Mouse (Mus musculus) MEL (cell line): ENCODE measurements around the gene Gm17606. TPM values are rescaled to one million over a fixed set of nuclear protein-coding genes. Genes with fewer than 3 reads are reported as not detected.

Source experiments
- DNase-seq: peaks from one replicate; pipeline ENCODE4 v3.0.0; 2011; ENCODE audit warnings: low read depth, low spot score
- H3K27ac ChIP-seq: 2 replicates; pipeline ENCODE4 v1.5.1; 2012; ENCODE audit warnings: low read depth, mild to moderate bottlenecking, control low read depth, low read length, moderate library complexity; ENCODE audit not compliant: control insufficient read depth
- H3K27me3 ChIP-seq, 2 experiments: fragments of 150-350 bp in 1 of 2; sonication (generic) in 1 of 2; 2 replicates each; pipeline ENCODE4 v1.6.1; 2012; ENCODE audit warnings: low read length in 2 of 2, mild to moderate bottlenecking in 2 of 2, improper control_type of control experiment in 1 of 2, moderate library complexity in 1 of 2; ENCODE audit not compliant: insufficient read depth in 2 of 2, control insufficient read depth in 1 of 2
- H3K36me3 ChIP-seq, 2 experiments: 2 replicates each; pipeline ENCODE4 v1.6.1; 2012 to 2014; ENCODE audit warnings: low read length in 2 of 2, improper control_type of control experiment in 1 of 2, inconsistent platforms in 1 of 2, mild to moderate bottlenecking in 1 of 2; ENCODE audit not compliant: insufficient read depth in 2 of 2, control insufficient read depth in 1 of 2
- H3K4me1 ChIP-seq, 2 experiments: fragments of 150-350 bp in 1 of 2; sonication (generic) in 1 of 2; 2 replicates each; pipeline ENCODE4 v1.6.1; 2012; ENCODE audit warnings: low read length in 2 of 2, improper control_type of control experiment in 1 of 2, mild to moderate bottlenecking in 1 of 2; ENCODE audit not compliant: insufficient read depth in 2 of 2, control insufficient read depth in 1 of 2
- H3K4me3 ChIP-seq, 2 experiments: fragments of 150-350 bp in 1 of 2; sonication (generic) in 1 of 2; 2 replicates each; pipeline ENCODE4 v1.5.1; 2012; ENCODE audit warnings: low read depth in 2 of 2, low read length in 2 of 2, mild to moderate bottlenecking in 2 of 2, moderate library complexity in 2 of 2, control low read depth in 1 of 2, improper control_type of control experiment in 1 of 2; ENCODE audit not compliant: control insufficient read depth in 1 of 2, insufficient read depth in 1 of 2
- H3K79me2 ChIP-seq: 2 replicates; pipeline ENCODE4 v1.6.1; 2012; ENCODE audit warnings: mild to moderate bottlenecking, low read length, moderate library complexity; ENCODE audit not compliant: control insufficient read depth, poor library complexity, insufficient read depth
- H3K9ac ChIP-seq: 2 replicates; pipeline ENCODE4 v1.6.1; 2012; ENCODE audit warnings: low read depth, mild to moderate bottlenecking, control low read depth, low read length, moderate library complexity; ENCODE audit not compliant: control insufficient read depth, poor library complexity, severe bottlenecking
- H3K9me3 ChIP-seq: fragments of 150-350 bp; sonication (generic); replicated peaks from 2 replicates; pipeline ENCODE4 v1.6.1; 2012; ENCODE audit warnings: mild to moderate bottlenecking, low read length, improper control_type of control experiment, moderate library complexity; ENCODE audit not compliant: insufficient read depth
- ELF1 ChIP-seq: IDR thresholded peaks from 2 replicates; pipeline ENCODE4 v1.6.1; 2014; ENCODE audit warnings: low read depth, mild to moderate bottlenecking, inconsistent platforms, low read length, improper control_type of control experiment, moderate library complexity
- HCFC1 ChIP-seq: IDR thresholded peaks from 2 replicates; pipeline ENCODE4 v1.6.1; 2012; ENCODE audit warnings: low read depth, mild to moderate bottlenecking, inconsistent platforms, low read length, improper control_type of control experiment, moderate library complexity
- MAZ ChIP-seq: IDR thresholded peaks from 2 replicates; pipeline ENCODE4 v1.6.1; 2012; ENCODE audit warnings: low read depth, mild to moderate bottlenecking, inconsistent platforms, low read length, improper control_type of control experiment
- MYB ChIP-seq: IDR thresholded peaks from 2 replicates; pipeline ENCODE4 v1.6.1; 2011; ENCODE audit warnings: mild to moderate bottlenecking, low read depth, low read length, improper control_type of control experiment
- ZC3H11A ChIP-seq: IDR thresholded peaks from 2 replicates; pipeline ENCODE4 v1.6.1; 2012; ENCODE audit warnings: low read depth, mild to moderate bottlenecking, inconsistent platforms, low read length, improper control_type of control experiment
- polyA plus RNA-seq, 2 experiments: library from polyadenylated mRNA; stranded (reverse) in 1 of 2; unstranded in 1 of 2; fragments of >175 nt in 1 of 2; fragments of >200 nt in 1 of 2; gene quantifications; 2 replicates each; pipeline versions ENCODE4 v1.2.1 to v1.2.4; 2012; ENCODE audit warnings: low replicate concordance in 2 of 2, low read depth in 1 of 2; ENCODE audit not compliant: insufficient read length in 2 of 2, insufficient read depth in 1 of 2, missing spikeins in 1 of 2
- total RNA-seq: library from RNA; depleted of rRNA; stranded (reverse); fragments of 300-350 nt; gene quantifications from 2 replicates; pipeline ENCODE4 v1.2.3, GENCODE M21; 2012; rRNA removed

Gm17606 gene
- total and polyA plus RNA-seq, 3 experiments, result 0.99 TPM; not detected in 2

DNA sequence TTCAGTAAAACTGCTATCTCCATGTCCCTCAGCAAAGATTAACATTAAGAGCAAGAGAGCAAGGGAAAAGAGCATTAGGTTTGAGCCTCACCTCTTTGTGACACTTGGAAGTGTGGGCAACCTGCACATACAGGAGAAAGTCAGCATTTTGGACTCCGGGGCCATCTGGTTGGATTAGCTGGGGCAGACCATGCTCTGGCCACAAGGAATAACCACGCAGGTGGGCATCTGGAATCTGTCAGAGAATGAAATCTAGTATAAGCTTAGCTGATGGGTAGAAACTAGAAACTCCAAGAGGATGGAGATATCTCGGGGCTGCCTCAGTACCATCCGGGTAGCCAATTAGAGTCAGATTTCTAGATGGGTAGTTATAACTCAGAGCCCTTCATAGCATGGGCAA is 56.0 kb downstream of the Gm17606 start:
- no peak for TF ChIP-seq HCFC1
- TF ChIP-seq MAZ, result no peak
- TF ChIP-seq ZC3H11A, result no peak
- TF ChIP-seq MYB, result no peak
- TF ChIP-seq ELF1, result no peak
- Histone ChIP-seq H3K4me1 (no peaks in the 10 kb centered on the region), H3K36me3 (peaks cover 0 to 2% of the 10 kb centered on the region in 2 experiments; a peak in 1 of 4 replicates), H3K27me3 (no peaks in the 10 kb centered on the region), H3K27ac (no peak overlapping the region), H3K4me3 (no peak overlapping the region), H3K79me2 (no peaks in the 10 kb centered on the region), H3K9ac (no peak overlapping the region), H3K9me3 (no peaks in the 10 kb centered on the region)
- DNase-seq, result no peak

Other genes starting within 250 kb of the Gm17606 start
- gene Slc7a7, start 223.2 kb upstream of the Gm17606 start, total RNA-seq, result 20.1 and 42.4 TPM in 2 replicates
- 10 to 100 TPM in 1 of 2 experiments, not detected in 1; 65.6 TPM for gene Slc7a7, start 223.2 kb upstream of the Gm17606 start, polyA plus RNA-seq
- gene Mrpl52, start 214.0 kb upstream of the Gm17606 start, total RNA-seq, result 473 and 532 TPM in 2 replicates
- gene Mrpl52, start 214.0 kb upstream of the Gm17606 start, polyA plus RNA-seq, result 100 to 1,000 TPM in 1 of 2 experiments, not detected in 1; 469 TPM
- gene Mmp14, start 209.3 kb upstream of the Gm17606 start, total RNA-seq, result 19.4 and 20.1 TPM in 2 replicates
- gene Mmp14, start 209.3 kb upstream of the Gm17606 start, polyA plus RNA-seq, result 10 to 100 TPM in 1 of 2 experiments, not detected in 1; 29.9 TPM
- gene Lrp10, start 176.8 kb upstream of the Gm17606 start, total RNA-seq, result 53.6 and 55.4 TPM in 2 replicates
- gene Lrp10, start 176.8 kb upstream of the Gm17606 start, polyA plus RNA-seq, result 100 to 1,000 TPM in 1 of 2 experiments, not detected in 1; 110 TPM
- 28.6 and 38.8 TPM in 2 replicates for gene Rem2, start 164.9 kb upstream of the Gm17606 start, total RNA-seq
- gene Rem2, start 164.9 kb upstream of the Gm17606 start, polyA plus RNA-seq, result 1 to 10 TPM in 1 of 2 experiments, not detected in 1; 4.8 TPM
- gene Prmt5, start 123.4 kb upstream of the Gm17606 start, total RNA-seq, result 170 and 192 TPM in 2 replicates
- 100 to 1,000 TPM in 1 of 2 experiments, not detected in 1; 167 TPM for gene Prmt5, start 123.4 kb upstream of the Gm17606 start, polyA plus RNA-seq
- 39.2 and 47.5 TPM in 2 replicates for gene Haus4, start 86.3 kb upstream of the Gm17606 start, total RNA-seq
- 10 to 100 TPM in 1 of 2 experiments, not detected in 1; 73.4 TPM for gene Haus4, start 86.3 kb upstream of the Gm17606 start, polyA plus RNA-seq
- 0.07 and 0.08 TPM in 2 replicates for gene Ajuba, start 63.4 kb upstream of the Gm17606 start, total RNA-seq
- under 1 TPM in 1 of 2 experiments, not detected in 1; 0.08 TPM for gene Ajuba, start 63.4 kb upstream of the Gm17606 start, polyA plus RNA-seq
- gene 4931414P19Rik, start 35.0 kb upstream of the Gm17606 start, total RNA-seq, result 1.9 and 2.1 TPM in 2 replicates
- 1 to 10 TPM in 1 of 2 experiments, not detected in 1; 4.8 TPM for gene 4931414P19Rik, start 35.0 kb upstream of the Gm17606 start, polyA plus RNA-seq
- gene Psmb5, start 22.9 kb upstream of the Gm17606 start, total RNA-seq, result 305 and 327 TPM in 2 replicates
- gene Psmb5, start 22.9 kb upstream of the Gm17606 start, polyA plus RNA-seq, result 100 to 1,000 TPM; 318 to 546 TPM
- gene Psmb11, start 19.5 kb upstream of the Gm17606 start, total RNA-seq, result not detected in 2 replicates
- gene Psmb11, start 19.5 kb upstream of the Gm17606 start, polyA plus RNA-seq, result under 1 TPM in 1 of 2 experiments, not detected in 1; 0.06 TPM
- gene Cdh24, start 412 bp downstream of the Gm17606 start, total RNA-seq, result 0.89 and 0.92 TPM in 2 replicates
- 1 to 10 TPM in 1 of 2 experiments, not detected in 1; 5.8 TPM for gene Cdh24, start 412 bp downstream of the Gm17606 start, polyA plus RNA-seq
- gene 1700123O20Rik, start 45.3 kb downstream of the Gm17606 start, total RNA-seq, result 44.2 and 47.0 TPM in 2 replicates
- 10 to 100 TPM in 1 of 2 experiments, not detected in 1; 72.8 TPM for gene 1700123O20Rik, start 45.3 kb downstream of the Gm17606 start, polyA plus RNA-seq
- gene Acin1, start 46.0 kb downstream of the Gm17606 start, total RNA-seq, result 110 and 115 TPM in 2 replicates
- 100 to 1,000 TPM; 103 to 248 TPM for gene Acin1, start 46.0 kb downstream of the Gm17606 start, polyA plus RNA-seq
- not detected in 2 replicates for gene Gm29776, start 57.9 kb downstream of the Gm17606 start, total RNA-seq
- not detected for gene Gm29776, start 57.9 kb downstream of the Gm17606 start, polyA plus RNA-seq
- gene Cebpe, start 71.2 kb downstream of the Gm17606 start, total RNA-seq, result not detected in 2 replicates
- under 1 TPM in 1 of 2 experiments, not detected in 1; 0.32 TPM for gene Cebpe, start 71.2 kb downstream of the Gm17606 start, polyA plus RNA-seq
- 0.07 and 0.08 TPM in 2 replicates for gene Slc7a8, start 141.0 kb downstream of the Gm17606 start, total RNA-seq
- under 1 TPM in 1 of 2 experiments, not detected in 1; 0.29 TPM for gene Slc7a8, start 141.0 kb downstream of the Gm17606 start, polyA plus RNA-seq
- not detected in 2 replicates for gene Rnf212b, start 173.2 kb downstream of the Gm17606 start, total RNA-seq
- not detected for gene Rnf212b, start 173.2 kb downstream of the Gm17606 start, polyA plus RNA-seq
- 4.7 and 4.9 TPM in 2 replicates for gene Homez, start 230.0 kb downstream of the Gm17606 start, total RNA-seq
- 1 to 10 TPM in 1 of 2 experiments, not detected in 1; 8.5 TPM for gene Homez, start 230.0 kb downstream of the Gm17606 start, polyA plus RNA-seq
- gene Ppp1r3e, start 236.6 kb downstream of the Gm17606 start, total RNA-seq, result 0.56 and 0.73 TPM in 2 replicates
- gene Ppp1r3e, start 236.6 kb downstream of the Gm17606 start, polyA plus RNA-seq, result 1 to 10 TPM in 1 of 2 experiments, not detected in 1; 1.2 TPM
- 10.5 and 12.5 TPM in 2 replicates for gene Bcl2l2, start 242.4 kb downstream of the Gm17606 start, total RNA-seq
- 10 to 100 TPM in 1 of 2 experiments, not detected in 1; 18.8 TPM for gene Bcl2l2, start 242.4 kb downstream of the Gm17606 start, polyA plus RNA-seq
- gene Gm20521, start 242.5 kb downstream of the Gm17606 start, total RNA-seq, result 0.58 and 0.88 TPM in 2 replicates
- 1 to 10 TPM in 1 of 2 experiments, not detected in 1; 3.4 TPM for gene Gm20521, start 242.5 kb downstream of the Gm17606 start, polyA plus RNA-seq